Mouse (Mus musculus) ES-E14 (cell line): Measurements from ENCODE around the gene Zfp420. TPM values are rescaled to one million over a fixed set of nuclear protein-coding genes. Genes with fewer than 3 reads are reported as not detected.

Experiments
- DNase-seq: peaks from one replicate; pipeline ENCODE4 v3.0.0-alpha.2; 2013; ENCODE audit warnings: low read depth, low spot score
- H3K27ac ChIP-seq: 2 replicates; pipeline ENCODE4 v1.5.1; 2012; ENCODE audit warnings: low read depth, mild to moderate bottlenecking, low read length, moderate library complexity, mixed read lengths; ENCODE audit not compliant: poor library complexity, insufficient read depth, severe bottlenecking
- H3K36me3 ChIP-seq: 2 replicates; pipeline ENCODE4 v1.6.1; 2012; ENCODE audit warnings: mild to moderate bottlenecking, low read length, moderate library complexity, mixed read lengths; ENCODE audit not compliant: control insufficient read depth, poor library complexity, insufficient read depth, severe bottlenecking
- H3K4me1 ChIP-seq, 2 experiments: fragments of 150-350 bp in 1 of 2; sonication (generic) in 1 of 2; 2 replicates each; pipeline ENCODE4 v1.6.1; 2012; ENCODE audit warnings: low read length in 2 of 2, mild to moderate bottlenecking in 1 of 2, mixed read lengths in 1 of 2; ENCODE audit not compliant: control insufficient read depth in 2 of 2, insufficient read depth in 2 of 2, poor library complexity in 1 of 2
- H3K4me3 ChIP-seq, 2 experiments: fragments of 150-350 bp in 1 of 2; sonication (generic) in 1 of 2; 2 replicates each; pipeline ENCODE4 v1.5.1; 2012; ENCODE audit warnings: low read length in 2 of 2, low read depth in 1 of 2, mild to moderate bottlenecking in 1 of 2, mixed read lengths in 1 of 2; ENCODE audit not compliant: insufficient read depth in 1 of 2, poor library complexity in 1 of 2, severe bottlenecking in 1 of 2
- H3K9ac ChIP-seq: 2 replicates; pipeline ENCODE4 v1.6.1; 2012; ENCODE audit warnings: low read depth, mild to moderate bottlenecking, low read length, mixed read lengths; ENCODE audit not compliant: poor library complexity, insufficient read depth, severe bottlenecking
- H3K9me3 ChIP-seq: fragments of 150-350 bp; sonication (generic); 2 replicates; pipeline ENCODE4 v1.6.1; 2012; ENCODE audit warnings: low read depth, mild to moderate bottlenecking, low read length; ENCODE audit not compliant: control insufficient read depth, insufficient read depth
- CHD2 ChIP-seq: IDR thresholded peaks from 2 replicates; pipeline ENCODE4 v1.6.1; 2014; ENCODE audit warnings: mild to moderate bottlenecking, low read depth, low read length, inconsistent platforms
- HCFC1 ChIP-seq: IDR thresholded peaks from 2 replicates; pipeline ENCODE4 v1.6.1; 2012; ENCODE audit warnings: low read length, inconsistent platforms, borderline replicate concordance; ENCODE audit not compliant: insufficient read depth
- MAFK ChIP-seq: IDR thresholded peaks from 2 replicates; pipeline ENCODE4 v1.6.1; 2014; ENCODE audit warnings: mild to moderate bottlenecking, low read depth, low read length, inconsistent platforms; ENCODE audit not compliant: insufficient read depth
- ZC3H11A ChIP-seq: IDR thresholded peaks from 2 replicates; pipeline ENCODE4 v1.6.1; 2012; ENCODE audit warnings: low read depth, mild to moderate bottlenecking, inconsistent platforms, low read length, borderline replicate concordance
- ZNF384 ChIP-seq: IDR thresholded peaks from 2 replicates; pipeline ENCODE4 v1.6.1; 2012; ENCODE audit warnings: low read depth, low read length, inconsistent platforms
- in situ Hi-C, 2 experiments: fragments of 600-800 bp; cut with MboI; formaldehyde crosslinking; loops; one replicate each; pipeline ENCODE4 v1.15.1; 2025; ENCODE audit warnings: low sequenced_read_pairs in 2 of 2, inconsistent platforms in 1 of 2; ENCODE audit not compliant: unreplicated experiment in 2 of 2
- total RNA-seq: library from RNA; depleted of rRNA; stranded (reverse); fragments of 300-350 nt; gene quantifications from 2 replicates; pipeline ENCODE4 v1.2.3, GENCODE M21; 2012; rRNA removed

Gene Zfp420
- total RNA-seq, 1 experiment, result 5.6 TPM

DNA sequence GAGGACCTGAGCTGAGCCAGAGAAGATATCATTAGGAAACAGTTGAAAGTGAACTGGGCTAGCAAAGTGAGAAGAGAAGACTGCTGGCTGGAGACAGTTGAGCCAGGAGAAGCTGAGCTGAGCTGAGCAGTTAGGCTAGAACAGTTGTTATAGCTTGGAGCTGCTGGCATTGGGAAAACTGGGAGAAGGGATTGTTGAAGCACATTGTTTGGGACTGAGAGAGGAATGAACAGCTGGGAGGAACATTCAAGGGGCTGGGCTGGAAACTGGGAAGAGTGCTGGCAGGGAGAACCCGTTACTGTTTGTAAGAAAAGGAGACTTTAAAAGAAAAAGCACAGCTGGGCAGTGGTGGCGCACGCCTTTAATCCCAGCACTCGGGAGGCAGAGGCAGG is 58.3 kb downstream of the Zfp420 start:
- DNase-seq, result no peak
- H3K4me1 ChIP-seq, result no peaks in the 10 kb centered on the region; a peak in 1 of 4 replicates
- H3K9ac ChIP-seq, result no peak overlapping the region
- TF ChIP-seq ZNF384, result no peak
- TF ChIP-seq MAFK, result no peak
- TF ChIP-seq HCFC1, result no peak
- no peak for TF ChIP-seq CHD2
- TF ChIP-seq ZC3H11A, result no peak
- H3K4me3 ChIP-seq, result no peak overlapping the region
- H3K27ac ChIP-seq, result no peak overlapping the region
- H3K9me3 ChIP-seq, result no peaks in the 10 kb centered on the region
- in situ Hi-C loops, result no loop called here
- H3K36me3 ChIP-seq, result peaks cover 4% of the 10 kb centered on the region; the same call in 1 of the 2 replicates

- H3K9ac ChIP-seq, result no peak overlapping the region
- in situ Hi-C loops, result no loop called here
- TF ChIP-seq HCFC1 (no peak), ZC3H11A (no peak), CHD2 (no peak), MAFK (no peak), ZNF384 (no peak)
- no peak overlapping the region for H3K4me3 ChIP-seq
- DNase-seq, result no peak
- H3K9me3 ChIP-seq, result no peaks in the 10 kb centered on the region
- no peaks in the 10 kb centered on the region for H3K36me3 ChIP-seq
- H3K4me1 ChIP-seq, result no peaks in the 10 kb centered on the region; a peak in 1 of 4 replicates
- H3K27ac ChIP-seq, result no peak overlapping the region
Observed at GRCm38 (mm10) chr7:29921439-29922093, 61.8 kb downstream of the Zfp420 start.

- H3K27ac ChIP-seq, result no peak overlapping the region
- TF ChIP-seq ZNF384, result no peak
- no peak for TF ChIP-seq MAFK
- TF ChIP-seq ZC3H11A, result no peak
- TF ChIP-seq CHD2, result no peak
- TF ChIP-seq HCFC1, result no peak
- H3K36me3 ChIP-seq, result no peaks in the 10 kb centered on the region
- H3K4me3 ChIP-seq, result no peak overlapping the region
- no peak overlapping the region for H3K9ac ChIP-seq
- in situ Hi-C loops, result no loop called here
- no peaks in the 10 kb centered on the region for H3K9me3 ChIP-seq
- no peak for DNase-seq
- no peaks in the 10 kb centered on the region; a peak in 1 of 4 replicates for H3K4me1 ChIP-seq
Observed at GRCm38 (mm10) chr7:29922780-29923179, 63.0 kb downstream of the Zfp420 start.

Other genes with a start within 250 kb of the Zfp420 start
- gene Catsperg2, start 132.9 kb upstream of the Zfp420 start, total RNA-seq, result 1.1 and 1.2 TPM in 2 replicates
- 6.2 and 6.7 TPM in 2 replicates for gene Zfp84, start 91.4 kb upstream of the Zfp420 start, total RNA-seq
- gene Zfp30, start 76.0 kb upstream of the Zfp420 start, total RNA-seq, result 1.3 and 1.6 TPM in 2 replicates
- 4.5 and 5.3 TPM in 2 replicates for gene Zfp790, start 43.9 kb upstream of the Zfp420 start, total RNA-seq
- gene Zfp940, start 6.3 kb upstream of the Zfp420 start, total RNA-seq, result 6.9 and 12.3 TPM in 2 replicates
- 5.1 and 6.1 TPM in 2 replicates for gene Zfp27, start 46.6 kb downstream of the Zfp420 start, total RNA-seq
- gene Zfp383, start 48.2 kb downstream of the Zfp420 start, total RNA-seq, result 5.1 and 5.4 TPM in 2 replicates
- 11.7 and 24.1 TPM in 2 replicates for gene Zfp74, start 94.1 kb downstream of the Zfp420 start, total RNA-seq
- gene Zfp568, start 124.0 kb downstream of the Zfp420 start, total RNA-seq, result 120 and 126 TPM in 2 replicates
- gene Zfp14, start 191.4 kb downstream of the Zfp420 start, total RNA-seq, result 2.1 and 3.3 TPM in 2 replicates
- gene Zfp82, start 212.9 kb downstream of the Zfp420 start, total RNA-seq, result 5.8 and 7.3 TPM in 2 replicates
- gene Gm26920, start 230.4 kb downstream of the Zfp420 start, total RNA-seq, result 0.26 and 0.71 TPM in 2 replicates
- 13.1 and 16.3 TPM in 2 replicates for gene Zfp566, start 230.5 kb downstream of the Zfp420 start, total RNA-seq
- gene Zfp260, start 234.8 kb downstream of the Zfp420 start, total RNA-seq, result 33.5 and 40.4 TPM in 2 replicates